Comparison of ENCODE assay signal across 17 mouse cellular contexts in the genomic region with DNA sequence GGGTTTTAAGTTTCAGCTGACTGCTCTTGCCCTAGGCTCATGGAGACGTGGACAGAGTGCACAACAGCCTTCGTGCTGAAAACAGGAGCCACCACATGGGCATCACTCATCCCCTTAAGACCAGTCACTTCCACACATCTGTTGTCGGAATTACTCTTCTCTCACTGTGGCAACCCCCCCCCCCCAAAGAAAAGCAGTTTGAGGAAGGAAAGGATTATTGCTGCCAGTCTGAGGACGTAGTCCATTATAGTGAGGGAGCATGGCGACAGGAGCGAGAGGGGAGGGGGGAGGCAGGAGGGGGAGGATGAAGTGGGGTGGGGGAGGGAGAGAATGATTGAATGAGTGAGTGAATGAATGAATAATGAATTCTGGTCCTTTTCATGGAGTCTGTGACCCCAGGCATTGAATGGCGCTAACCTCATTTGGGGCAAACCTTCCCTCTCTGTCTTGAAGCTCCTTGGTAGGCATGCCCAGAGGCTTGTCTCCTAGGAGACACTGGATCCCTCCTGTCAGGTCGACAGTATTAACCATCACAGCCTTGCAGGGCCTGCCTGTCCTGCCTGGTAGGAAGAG.
DNase-seq lines count a peak whose midpoint lies in the region; ATAC-seq and TF ChIP-seq lines count a peak whose summit lies in the region.
"Had no signal": no experiment of that assay in that cellular context is flagged by ENCODE, and none has a peak within 500 bp of the region (broad histone marks: within the 10 kb centered on the region; RNA-seq: fewer than 3 reads in every experiment).

No protein-coding gene starts in this region.

- TF ChIP-seq EP300 in stomach, postnatal 0 days (optimal IDR thresholded peaks at IDR 0.05): no peak

- H3K9me3 ChIP-seq in stomach, embryonic 15.5 days: no peaks in the 10 kb centered on the region
- H3K9me3 ChIP-seq in stomach, postnatal 0 days (ENCODE audit: control insufficient read depth, low read length): no peaks in the 10 kb centered on the region
- no peaks in the 10 kb centered on the region for H3K9me3 ChIP-seq in forebrain, postnatal 0 days (ENCODE audit: low read length)
- no peaks in the 10 kb centered on the region for H3K9me3 ChIP-seq in midbrain, embryonic 11.5 days (ENCODE audit: control insufficient read depth, low read length)
- no peaks in the 10 kb centered on the region for H3K9me3 ChIP-seq in stomach, embryonic 16.5 days (replicated peaks; ENCODE audit: control insufficient read depth, low read length)
- H3K9me3 ChIP-seq: heart, embryonic 10.5 days had no signal

- H3K4me1 ChIP-seq in stomach, embryonic 15.5 days: no peaks in the 10 kb centered on the region
- no peaks in the 10 kb centered on the region; the same call in none of the 2 replicates for H3K4me1 ChIP-seq in stomach, postnatal 0 days (replicated peaks; ENCODE audit: control insufficient read depth, insufficient read depth)
- H3K4me1 ChIP-seq in forebrain, postnatal 0 days (ENCODE audit: insufficient read depth): peaks cover 6% of the 10 kb centered on the region
- H3K4me1 ChIP-seq in midbrain, embryonic 11.5 days (ENCODE audit: control insufficient read depth, insufficient read depth, low read length): peaks cover 17% of the 10 kb centered on the region
- no peaks in the 10 kb centered on the region; the same call in none of the 2 replicates for H3K4me1 ChIP-seq in stomach, embryonic 16.5 days (ENCODE audit: control insufficient read depth, insufficient read depth, low read length)

- no peak overlapping the region for H3K9ac ChIP-seq in stomach, embryonic 15.5 days
- H3K9ac ChIP-seq in stomach, postnatal 0 days (ENCODE audit: low read length): no peak overlapping the region
- H3K9ac ChIP-seq in forebrain, postnatal 0 days: no peak overlapping the region
- no peak overlapping the region for H3K9ac ChIP-seq in midbrain, embryonic 11.5 days (ENCODE audit: low read length)
- peak overlapping the region; percentile 40; the same call in 1 of the 2 replicates for H3K9ac ChIP-seq in stomach, embryonic 16.5 days (ENCODE audit: low read length)

- H3K4me2 ChIP-seq in stomach, embryonic 15.5 days: no peak overlapping the region
- H3K4me2 ChIP-seq in stomach, postnatal 0 days (replicated peaks; ENCODE audit: low read depth): no peak overlapping the region
- H3K4me2 ChIP-seq in forebrain, postnatal 0 days (ENCODE audit: low read depth): no peak overlapping the region
- peak overlapping the region; percentile 11; the same call in 1 of the 2 replicates for H3K4me2 ChIP-seq in midbrain, embryonic 11.5 days
- H3K4me2 ChIP-seq in stomach, embryonic 16.5 days (ENCODE audit: low read depth, low read length): no peak overlapping the region

- 68% methylated on average over 8 of the region's 8 CpGs for WGBS in stomach, embryonic 15.5 days
- 72% methylated on average over 8 of the region's 8 CpGs for WGBS in stomach, postnatal 0 days
- WGBS in forebrain, postnatal 0 days: 20% methylated on average over 8 of the region's 8 CpGs
- 18% methylated on average over 8 of the region's 8 CpGs for WGBS in midbrain, embryonic 11.5 days
- WGBS in stomach, embryonic 16.5 days: 69% methylated on average over 8 of the region's 8 CpGs

- TF ChIP-seq CTCF in stomach, postnatal 0 days (IDR thresholded peaks at IDR 0.05; ENCODE audit: low read depth): no peak
- no peak for TF ChIP-seq CTCF in forebrain, postnatal 0 days (IDR thresholded peaks at IDR 0.05; ENCODE audit: low read depth)

- H3K27ac ChIP-seq in stomach, embryonic 15.5 days: peak overlapping the region; percentile 16; the same call in 1 of the 2 replicates
- H3K27ac ChIP-seq in stomach, postnatal 0 days (replicated peaks): no peak overlapping the region
- H3K27ac ChIP-seq in forebrain, postnatal 0 days (ENCODE audit: low read depth, low read length): 0 out of 2 replicates have a peak overlapping the region, but pooled peaks have one; percentile 15
- H3K27ac ChIP-seq in midbrain, embryonic 11.5 days (ENCODE audit: low read depth, low read length): no peak overlapping the region
- H3K27ac ChIP-seq in stomach, embryonic 16.5 days (ENCODE audit: low read length): peak overlapping the region; percentile 44; the same call in 1 of the 2 replicates
- H3K27ac ChIP-seq: gastrocnemius, adult 2 months; heart, embryonic 10.5 days; kidney, postnatal 0 days had no signal

- no peak overlapping the region for H3K4me3 ChIP-seq in stomach, embryonic 15.5 days (replicated peaks)
- H3K4me3 ChIP-seq in stomach, postnatal 0 days (ENCODE audit: low read depth, low read length): no peak overlapping the region
- no peak overlapping the region for H3K4me3 ChIP-seq in forebrain, postnatal 0 days (ENCODE audit: low read depth, low read length)
- H3K4me3 ChIP-seq in midbrain, embryonic 11.5 days (ENCODE audit: low read depth, low read length): no peak overlapping the region
- no peak overlapping the region for H3K4me3 ChIP-seq in stomach, embryonic 16.5 days (replicated peaks; ENCODE audit: low read length)
- H3K4me3 ChIP-seq: erythroblast, embryonic 14.5 days; gastrocnemius, adult 2 months; heart, embryonic 10.5 days had no signal

- no peak for ATAC-seq in stomach, embryonic 15.5 days (ENCODE audit: insufficient read depth, low FRiP score, low read depth)
- no peak for ATAC-seq in stomach, postnatal 0 days (ENCODE audit: low FRiP score, low TSS enrichment)
- ATAC-seq in forebrain, postnatal 0 days: peak; percentile 70
- peak; percentile 91 for ATAC-seq in midbrain, embryonic 11.5 days (ENCODE audit: low FRiP score)
- ATAC-seq in stomach, embryonic 16.5 days (ENCODE audit: insufficient read depth, low FRiP score): no peak

- H3K27me3 ChIP-seq in stomach, embryonic 15.5 days (replicated peaks): no peaks in the 10 kb centered on the region
- H3K27me3 ChIP-seq in stomach, postnatal 0 days (ENCODE audit: control insufficient read depth, insufficient read depth, low read length): no peaks in the 10 kb centered on the region
- H3K27me3 ChIP-seq in forebrain, postnatal 0 days (ENCODE audit: insufficient read depth, low read length): no peaks in the 10 kb centered on the region
- H3K27me3 ChIP-seq in midbrain, embryonic 11.5 days (ENCODE audit: control insufficient read depth, insufficient read depth, low read length): no peaks in the 10 kb centered on the region
- H3K27me3 ChIP-seq in stomach, embryonic 16.5 days (ENCODE audit: control insufficient read depth, insufficient read depth, low read length): no peaks in the 10 kb centered on the region

- no peak for DNase-seq in stomach, postnatal 0 days (ENCODE audit: low spot score)
- no peak for DNase-seq in forebrain, postnatal 0 days
- peak; percentile 88 for DNase-seq in midbrain, embryonic 11.5 days (ENCODE audit: low spot score, missing footprints)
- no peak for DNase-seq in layer of hippocampus, adult 9-10 months (ENCODE audit: low spot score)
- DNase-seq in urinary bladder, adult 18-20 months (ENCODE audit: low spot score in 2 of 2): no peak
- DNase-seq in cerebellum, postnatal 25 days: no peak
- DNase-seq: cerebellum, adult 9-11 months; gastrocnemius, adult 2 months; heart, postnatal 4 days; lung, adult 2 months; right cerebral cortex, postnatal 25 days; thymus, postnatal 4 days had no signal

- H3K36me3 ChIP-seq in stomach, embryonic 15.5 days: no peaks in the 10 kb centered on the region
- H3K36me3 ChIP-seq in stomach, postnatal 0 days (ENCODE audit: control insufficient read depth, insufficient read depth, low read length): no peaks in the 10 kb centered on the region
- H3K36me3 ChIP-seq in forebrain, postnatal 0 days (ENCODE audit: insufficient read depth): no peaks in the 10 kb centered on the region
- no peaks in the 10 kb centered on the region for H3K36me3 ChIP-seq in midbrain, embryonic 11.5 days (ENCODE audit: control insufficient read depth, insufficient read depth, low read length)
- no peaks in the 10 kb centered on the region for H3K36me3 ChIP-seq in stomach, embryonic 16.5 days (ENCODE audit: control insufficient read depth, insufficient read depth, low read length)
- H3K36me3 ChIP-seq: heart, embryonic 10.5 days had no signal

Comparison
In these comparisons a context has a peak if more than half of its experiments do, and no peak if none do; other contexts are left out.
1. H3K27ac ChIP-seq: peak in stomach, embryonic 15.5 days (single experiment), forebrain, postnatal 0 days (single experiment) and stomach, embryonic 16.5 days (single experiment); none in stomach, postnatal 0 days (single experiment) and midbrain, embryonic 11.5 days (single experiment).
2. ATAC-seq: peak in forebrain, postnatal 0 days (single experiment) and midbrain, embryonic 11.5 days (single experiment); none in stomach, embryonic 15.5 days (single experiment), stomach, postnatal 0 days (single experiment) and stomach, embryonic 16.5 days (single experiment).